Mouse (Mus musculus): Measurements from ENCODE around the gene Rnf144b.

Gene Rnf144b

DNA sequence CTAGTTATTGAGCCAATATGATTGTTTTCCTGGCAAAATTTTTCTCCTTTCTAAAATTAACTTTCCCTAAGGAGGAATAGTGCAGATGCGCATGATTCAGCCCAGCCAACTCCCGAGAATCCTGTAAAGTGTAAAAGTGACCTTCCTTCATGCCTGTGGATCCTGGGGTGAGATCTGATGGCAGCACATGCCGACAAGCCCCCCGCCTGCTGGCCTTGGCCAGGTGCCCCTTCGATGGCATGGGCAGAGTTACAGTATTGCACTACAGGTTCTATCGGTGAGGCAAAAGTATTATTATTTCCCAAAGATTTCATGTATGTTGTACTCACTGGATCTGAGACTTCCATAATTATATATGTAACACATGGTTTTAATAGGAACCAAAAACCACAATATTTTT lies 2.5 kb downstream of the Rnf144b start:
- DNase-seq (ENCODE audit: low read depth) = no peak

DNA sequence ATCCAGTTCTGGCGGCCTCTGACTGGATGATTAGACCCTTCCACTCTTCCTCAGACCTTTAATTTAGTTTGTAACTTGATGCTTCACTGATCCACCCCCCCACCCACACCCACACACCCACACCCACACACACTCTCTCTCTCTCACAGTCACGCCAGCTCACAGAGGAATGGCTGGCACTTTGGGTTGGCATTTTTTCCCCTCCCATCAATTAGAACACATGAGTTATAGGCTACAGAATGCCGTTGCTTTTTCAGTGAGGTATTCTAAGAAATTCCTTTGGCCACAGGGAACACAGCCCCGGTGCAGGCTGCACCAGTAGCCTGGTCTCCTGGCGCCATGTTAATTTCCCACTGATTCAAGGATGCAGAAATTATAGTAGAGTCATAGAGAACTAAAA lies 3.1 kb downstream of the Rnf144b start:
- no peak for DNase-seq (ENCODE audit: low read depth)

DNA sequence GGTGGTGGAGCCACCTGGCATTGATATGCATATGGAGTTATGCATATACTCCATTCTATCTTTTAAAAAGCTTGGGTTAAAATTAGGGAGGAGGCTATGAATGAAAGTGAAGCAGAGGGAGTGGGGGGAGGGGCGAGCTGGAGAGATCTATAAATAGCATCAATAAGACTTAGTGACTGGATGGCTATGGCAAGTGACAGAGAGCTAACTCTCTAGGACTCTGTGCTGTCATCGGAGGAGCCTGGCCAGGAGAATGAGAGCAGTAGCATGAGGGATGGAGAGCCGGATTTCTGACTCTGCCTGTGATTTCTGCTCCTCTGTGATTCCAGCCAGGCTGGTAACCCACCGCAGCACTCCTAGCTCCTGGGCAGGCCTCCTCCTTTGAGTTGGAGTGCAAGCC lies 6.6 kb downstream of the Rnf144b start:
- no peak for DNase-seq (ENCODE audit: low read depth)

DNA sequence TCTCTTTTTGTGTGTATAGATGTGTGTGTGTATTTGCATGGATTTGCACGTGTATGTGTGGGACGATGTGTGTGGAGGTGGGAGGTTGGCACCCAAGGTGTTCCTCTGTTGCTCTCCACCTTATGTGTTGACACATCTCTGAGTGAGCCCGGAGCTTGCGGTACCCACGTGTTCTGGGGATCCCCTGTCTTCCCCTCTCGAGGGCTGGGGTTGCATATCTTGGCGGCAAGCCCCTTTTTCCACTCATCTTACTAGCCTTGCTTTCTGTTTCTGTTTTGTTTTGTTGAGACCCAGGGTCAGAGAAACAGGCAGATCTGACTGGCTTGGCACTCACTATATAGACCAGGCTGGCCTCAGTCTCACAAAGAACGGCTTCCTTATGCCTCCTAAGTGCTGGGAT lies 10.6 kb downstream of the Rnf144b start:
- no peak for DNase-seq (ENCODE audit: low read depth)

DNA sequence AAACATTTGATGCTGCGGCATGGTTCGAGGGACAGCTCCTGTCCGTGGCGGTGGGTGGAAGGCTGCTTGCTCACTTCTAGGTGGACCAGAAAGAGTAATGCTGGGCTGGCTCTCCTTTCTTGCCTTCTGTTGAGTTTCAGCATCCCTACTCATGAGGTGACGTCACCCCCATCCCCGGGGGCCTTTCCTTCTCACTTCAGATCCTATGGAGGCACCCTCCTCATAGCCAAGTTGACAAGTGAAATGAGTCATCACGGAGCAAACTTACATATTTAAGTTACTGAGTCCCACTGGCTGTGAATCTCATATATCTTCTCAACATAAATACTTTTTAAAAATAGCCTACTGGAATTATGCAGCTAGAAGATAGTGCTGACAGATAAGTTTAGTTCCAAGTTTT lies 12.4 kb downstream of the Rnf144b start:
- DNase-seq (ENCODE audit: low read depth) = no peak

DNA sequence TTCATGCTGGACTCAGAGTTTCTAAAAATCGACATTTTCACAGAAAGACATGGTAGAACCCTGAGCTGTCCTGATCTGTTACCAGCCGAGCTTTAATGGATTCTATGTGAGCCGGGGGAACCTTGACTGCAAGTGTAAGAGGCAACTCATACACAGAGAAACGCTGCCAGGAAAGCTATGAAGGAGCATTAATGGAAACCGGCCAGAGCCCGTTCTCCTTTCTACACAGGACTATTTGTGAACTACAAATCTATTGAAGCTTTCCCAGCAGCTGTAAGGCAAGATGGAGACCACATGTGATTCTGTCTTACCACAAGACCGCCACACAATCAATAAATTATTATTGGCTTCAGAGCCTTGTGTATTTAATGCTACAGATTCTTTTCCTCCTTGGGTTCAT lies 13.3 kb downstream of the Rnf144b start:
- no peak for DNase-seq (ENCODE audit: low read depth)

DNA sequence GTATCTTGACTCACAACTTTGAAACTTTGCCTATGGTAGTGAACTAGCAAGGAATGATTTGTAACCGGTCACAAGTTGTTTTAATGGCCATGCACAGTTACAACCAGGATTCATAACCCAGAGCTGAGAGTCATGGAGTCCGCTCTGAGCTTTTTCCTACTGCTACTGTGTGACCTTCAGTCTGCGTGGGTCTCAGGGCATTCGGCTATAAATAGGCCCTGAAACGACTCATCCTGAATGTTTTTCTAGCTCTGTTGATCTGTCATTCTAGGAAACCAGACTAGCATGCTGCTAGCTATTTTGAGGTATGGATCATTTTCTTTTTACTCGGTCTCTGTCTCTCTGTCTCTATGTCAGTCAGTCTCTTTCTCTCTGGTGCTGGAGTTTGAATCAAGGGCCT lies 20.3 kb downstream of the Rnf144b start:
- no peak for DNase-seq (ENCODE audit: low read depth)

DNA sequence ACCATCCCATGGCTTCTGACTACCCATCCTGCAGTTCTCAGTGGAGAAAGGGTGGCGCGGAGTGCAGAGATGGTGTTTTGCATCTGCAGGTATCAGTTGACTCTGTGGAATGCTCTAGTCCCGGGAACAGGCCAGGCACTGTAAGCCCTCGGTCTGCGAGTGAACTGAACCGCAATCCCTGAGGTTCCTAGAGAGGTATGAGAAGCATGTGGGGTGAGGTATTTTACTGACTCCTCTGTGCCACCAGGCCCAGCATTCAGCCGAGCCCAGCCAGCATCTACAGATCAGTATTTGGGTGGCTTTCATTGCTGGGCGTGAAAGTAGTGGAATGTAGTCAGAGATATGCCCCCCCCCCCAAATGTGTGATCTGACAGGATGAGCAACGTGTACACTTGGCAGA lies 23.5 kb downstream of the Rnf144b start:
- no peak for DNase-seq (ENCODE audit: low read depth)

DNA sequence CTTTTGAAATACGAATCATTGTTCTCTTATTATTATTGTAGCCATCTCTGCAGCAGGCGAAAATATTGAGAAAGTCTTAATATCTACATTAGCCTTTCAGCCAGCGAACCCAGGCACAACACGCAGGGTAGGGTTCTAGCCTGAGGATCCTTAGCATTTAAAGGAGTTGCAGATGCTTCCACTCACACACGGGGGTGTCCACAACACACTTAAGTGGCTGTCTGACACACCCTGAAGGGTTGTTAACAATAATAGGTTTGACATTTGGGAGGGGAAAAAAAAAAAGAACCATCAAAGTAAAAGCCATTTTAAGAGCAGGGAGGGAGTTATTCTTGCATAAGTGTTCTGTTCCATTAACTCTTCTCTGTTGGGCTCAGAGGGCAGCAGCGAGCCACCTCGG lies 23.9 kb downstream of the Rnf144b start:
- no peak for DNase-seq (ENCODE audit: low read depth)

DNA sequence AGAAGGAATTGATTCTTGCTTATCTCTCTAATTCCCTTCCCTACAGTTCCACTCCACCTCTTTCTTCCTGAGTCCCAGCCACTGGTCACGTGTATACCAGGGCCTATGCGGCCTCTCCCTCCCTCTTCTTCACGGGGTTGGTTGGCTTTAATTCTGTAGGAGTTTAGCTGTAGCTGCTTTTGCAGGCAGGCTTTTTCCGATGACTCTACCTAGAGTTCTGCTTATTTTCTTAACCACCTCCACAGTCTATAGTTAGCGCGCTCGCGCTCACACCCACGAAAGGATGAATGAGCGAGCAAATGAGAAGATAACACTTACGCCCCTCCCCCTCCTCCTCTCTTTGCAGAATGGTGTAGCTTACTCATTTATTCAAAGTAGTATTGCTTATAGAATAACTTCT lies 26.1 kb downstream of the Rnf144b start:
- no peak for DNase-seq (ENCODE audit: low read depth)

DNA sequence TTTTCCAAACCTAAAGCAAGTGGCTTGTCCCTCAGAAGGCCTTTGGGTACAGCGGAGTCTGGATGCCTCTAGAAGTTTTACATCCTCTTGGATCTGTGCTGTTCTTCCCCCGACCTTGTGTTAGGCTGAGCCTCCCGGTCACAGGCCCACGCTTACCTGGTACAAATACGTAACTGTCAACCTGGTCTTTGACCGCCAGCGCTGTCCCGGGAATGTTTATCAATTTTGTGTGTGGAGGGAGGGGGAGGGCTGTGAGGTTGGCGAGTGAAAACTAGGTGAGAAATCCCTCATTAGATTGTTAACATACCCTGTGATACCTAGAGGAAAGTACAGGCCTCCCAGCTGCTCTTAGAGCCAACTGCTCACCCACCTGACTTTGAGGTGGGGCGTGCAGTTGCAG lies 27.5 kb downstream of the Rnf144b start:
- DNase-seq (ENCODE audit: low read depth) = no peak

DNA sequence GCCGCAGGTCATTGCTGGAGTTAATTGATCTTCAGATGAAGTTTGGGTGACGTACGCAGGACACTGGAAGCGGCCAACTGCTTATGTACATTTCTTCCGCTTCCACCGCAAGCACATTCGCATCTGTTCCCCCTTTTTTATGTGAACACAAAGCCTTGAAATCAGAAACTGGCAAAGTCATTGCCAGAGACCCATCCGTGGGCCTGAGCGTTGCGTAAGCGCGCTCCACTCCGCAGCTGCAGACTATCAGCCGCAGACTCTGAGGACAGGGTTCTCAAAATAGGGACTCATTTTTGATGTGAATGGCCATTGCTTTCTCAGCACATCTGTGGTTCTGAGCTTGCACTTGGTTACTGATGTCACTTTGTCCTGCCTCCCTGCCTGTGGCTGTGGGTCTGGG lies 28.6 kb downstream of the Rnf144b start:
- peak; percentile 4 for DNase-seq (ENCODE audit: low read depth)

DNA sequence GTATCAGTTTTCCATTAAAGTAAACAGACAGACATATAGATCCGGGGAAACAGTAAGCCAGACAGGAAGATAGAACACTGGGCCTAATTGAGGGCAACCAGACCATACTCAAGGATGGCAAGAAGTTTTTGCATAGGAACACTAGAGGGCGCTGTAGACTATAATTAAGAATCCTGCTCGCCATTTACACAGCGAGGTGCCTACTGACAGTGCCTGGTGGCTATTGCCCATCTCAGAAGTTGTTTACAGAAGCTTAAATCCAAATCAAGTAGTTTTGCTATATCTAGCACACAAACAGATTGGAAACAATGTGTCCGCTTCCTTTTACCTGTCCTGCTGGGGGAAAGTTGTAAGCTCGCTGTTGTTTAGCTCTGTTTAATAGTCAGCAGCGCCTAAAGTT lies 29.9 kb downstream of the Rnf144b start:
- peak; percentile 79 for DNase-seq (ENCODE audit: low read depth)

DNA sequence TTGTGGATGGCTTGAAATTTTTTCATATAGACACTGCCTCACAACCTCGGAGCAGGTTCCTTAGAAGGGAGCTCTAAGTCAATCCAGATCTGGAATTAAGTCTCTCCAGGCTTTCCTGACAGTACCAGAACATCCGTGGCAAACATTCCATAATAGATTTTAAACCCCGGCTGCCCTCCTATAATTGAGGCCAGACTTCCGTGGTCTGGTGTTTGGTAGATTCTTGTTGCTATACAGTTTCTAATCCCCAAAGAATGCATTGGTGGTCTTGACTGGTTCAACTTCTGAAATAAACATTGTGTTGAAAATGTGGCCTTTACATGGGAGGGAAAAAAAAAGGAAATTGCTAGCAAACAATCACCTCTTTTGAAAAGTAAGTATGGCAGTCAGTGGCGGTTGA lies 30.8 kb downstream of the Rnf144b start:
- DNase-seq (ENCODE audit: low read depth) = no peak

DNA sequence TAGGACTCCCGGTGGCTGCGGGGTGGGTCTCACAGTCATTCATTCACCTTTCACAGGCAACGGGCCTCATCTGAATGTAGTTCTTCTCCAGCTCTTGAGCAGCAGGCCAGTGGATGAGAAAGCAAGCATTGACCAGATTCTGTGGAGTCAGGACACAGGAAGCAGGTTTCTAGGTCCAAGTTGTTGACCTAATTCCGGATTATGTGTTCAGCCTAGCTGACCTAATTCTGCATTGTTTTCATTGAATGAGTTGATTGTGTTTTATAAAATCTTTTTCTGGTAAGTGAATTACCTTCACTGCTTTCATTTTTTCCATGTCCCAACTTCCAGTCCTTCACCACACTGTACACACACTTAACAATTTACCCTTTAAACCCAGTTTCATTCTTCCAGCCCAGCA lies 32.4 kb downstream of the Rnf144b start:
- no peak for DNase-seq (ENCODE audit: low read depth)

DNA sequence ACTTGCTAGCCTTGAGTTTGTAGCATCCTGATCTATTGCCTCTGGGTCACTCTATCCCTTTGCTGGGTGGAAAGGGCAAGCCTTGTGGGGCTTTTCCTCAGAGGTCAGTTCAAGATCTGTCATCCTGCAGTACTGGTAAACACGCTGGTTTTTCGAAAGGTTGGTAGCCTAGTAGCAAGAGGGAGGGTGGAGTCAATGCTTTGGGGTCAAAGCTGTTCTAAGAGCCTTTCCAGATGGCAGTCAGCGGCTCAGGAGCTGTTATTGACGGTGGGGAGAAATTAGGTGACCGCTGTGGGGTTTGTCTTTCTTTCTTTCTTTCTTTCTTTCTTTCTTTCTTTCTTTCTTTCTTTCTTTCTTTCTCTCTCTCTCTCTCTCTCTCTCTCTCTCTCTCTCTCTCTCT lies 34.4 kb downstream of the Rnf144b start:
- no peak for DNase-seq (ENCODE audit: low read depth)

DNA sequence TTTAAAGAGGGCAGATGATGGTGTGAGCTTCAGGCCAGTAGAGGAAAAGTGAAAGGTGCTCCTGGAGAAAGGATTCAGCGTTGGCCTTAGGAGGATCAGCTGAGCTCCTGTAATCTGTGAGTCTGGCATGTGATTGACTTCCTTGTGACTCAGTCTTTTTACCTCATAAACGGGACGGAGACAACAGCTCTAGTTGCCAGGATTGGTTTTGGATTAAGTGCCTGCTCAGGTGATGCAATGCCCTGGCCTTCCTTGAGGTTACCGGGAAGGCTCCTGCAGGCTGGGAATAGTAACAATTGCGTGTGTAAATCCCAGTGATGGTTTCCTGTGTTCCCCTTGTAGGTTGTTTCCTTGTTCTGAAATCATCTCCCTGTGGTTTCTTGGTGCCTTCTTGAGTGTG lies 39.5 kb downstream of the Rnf144b start:
- DNase-seq (ENCODE audit: low read depth) = no peak

DNA sequence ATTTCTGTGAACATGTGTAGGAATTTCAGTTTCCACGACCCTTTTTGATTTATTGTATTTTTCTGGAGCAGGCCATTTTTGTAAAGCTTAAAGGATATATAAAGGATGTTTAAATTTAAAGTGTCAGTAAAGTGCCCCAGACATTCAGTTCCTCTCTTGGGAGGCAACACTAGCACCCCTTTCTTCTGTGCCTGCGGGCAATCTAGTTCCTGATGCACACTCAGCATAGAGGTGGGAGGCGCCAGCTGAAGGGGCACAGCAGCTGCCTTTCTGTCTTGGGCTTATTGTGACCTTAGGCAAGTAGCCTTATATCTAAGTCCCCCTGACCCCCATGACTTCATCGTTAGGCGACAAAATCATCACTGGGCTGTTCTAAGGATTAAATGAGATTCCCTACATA lies 42.3 kb downstream of the Rnf144b start:
- DNase-seq (ENCODE audit: low read depth) = no peak

DNA sequence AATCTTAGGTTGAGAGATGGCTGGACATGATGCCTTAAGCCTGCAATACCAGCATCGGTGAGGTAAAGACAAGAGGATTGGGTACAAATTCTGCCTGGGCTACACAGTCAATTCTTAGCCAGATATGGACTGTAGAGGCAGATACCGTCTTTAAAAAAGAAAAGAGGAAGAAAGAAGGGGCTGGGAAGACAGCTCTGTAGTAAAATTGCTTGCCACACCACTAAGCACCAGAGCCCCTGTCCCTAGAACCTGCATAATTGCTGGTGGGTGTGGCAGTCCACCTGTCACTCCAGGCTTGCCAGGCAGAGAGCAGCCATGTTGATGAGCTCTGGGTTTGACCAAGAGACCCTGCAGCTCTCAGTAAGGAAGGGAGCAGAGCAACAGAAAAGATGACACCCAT lies 42.8 kb downstream of the Rnf144b start:
- DNase-seq (ENCODE audit: low read depth) = no peak

DNA sequence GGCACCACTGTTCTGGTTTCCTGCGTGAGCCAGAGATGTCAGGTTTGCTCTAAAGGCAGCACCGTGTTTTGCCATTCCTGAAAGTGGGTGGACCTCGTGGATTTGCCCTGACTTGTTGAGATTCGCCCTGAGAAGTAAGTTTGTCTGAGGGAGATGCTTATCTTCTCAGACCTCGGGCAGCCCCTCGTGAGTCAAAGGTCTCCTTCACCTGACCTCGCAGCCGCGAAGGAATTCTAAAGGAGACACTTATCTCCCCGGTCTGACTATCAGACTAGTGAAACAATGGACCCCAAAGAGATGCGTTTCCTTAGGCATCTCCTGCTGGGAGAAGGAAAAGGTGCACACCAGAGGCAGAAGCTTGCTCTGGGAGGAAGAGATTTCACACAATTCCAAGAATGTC lies 46.0 kb downstream of the Rnf144b start:
- DNase-seq (ENCODE audit: low read depth) = no peak

DNA sequence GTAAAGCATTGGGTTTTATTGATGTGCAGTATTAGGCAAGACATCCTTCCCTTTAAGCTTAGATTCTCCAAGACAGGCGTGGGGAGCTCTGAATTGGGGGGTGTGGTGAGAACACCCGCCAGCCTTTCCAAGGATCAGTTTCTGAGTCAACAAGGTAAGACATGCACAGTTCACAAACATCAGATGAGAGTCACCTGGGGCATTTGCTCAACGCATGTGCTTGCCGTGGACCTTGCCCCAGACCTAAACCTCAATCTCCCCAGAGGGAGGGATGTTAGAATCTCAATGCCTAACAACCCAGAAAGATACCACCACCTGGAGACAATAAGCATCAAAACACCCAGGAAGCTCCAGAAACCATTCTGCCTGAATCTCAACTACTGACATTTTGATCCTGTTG lies 47.6 kb downstream of the Rnf144b start:
- DNase-seq (ENCODE audit: low read depth) = no peak

DNA sequence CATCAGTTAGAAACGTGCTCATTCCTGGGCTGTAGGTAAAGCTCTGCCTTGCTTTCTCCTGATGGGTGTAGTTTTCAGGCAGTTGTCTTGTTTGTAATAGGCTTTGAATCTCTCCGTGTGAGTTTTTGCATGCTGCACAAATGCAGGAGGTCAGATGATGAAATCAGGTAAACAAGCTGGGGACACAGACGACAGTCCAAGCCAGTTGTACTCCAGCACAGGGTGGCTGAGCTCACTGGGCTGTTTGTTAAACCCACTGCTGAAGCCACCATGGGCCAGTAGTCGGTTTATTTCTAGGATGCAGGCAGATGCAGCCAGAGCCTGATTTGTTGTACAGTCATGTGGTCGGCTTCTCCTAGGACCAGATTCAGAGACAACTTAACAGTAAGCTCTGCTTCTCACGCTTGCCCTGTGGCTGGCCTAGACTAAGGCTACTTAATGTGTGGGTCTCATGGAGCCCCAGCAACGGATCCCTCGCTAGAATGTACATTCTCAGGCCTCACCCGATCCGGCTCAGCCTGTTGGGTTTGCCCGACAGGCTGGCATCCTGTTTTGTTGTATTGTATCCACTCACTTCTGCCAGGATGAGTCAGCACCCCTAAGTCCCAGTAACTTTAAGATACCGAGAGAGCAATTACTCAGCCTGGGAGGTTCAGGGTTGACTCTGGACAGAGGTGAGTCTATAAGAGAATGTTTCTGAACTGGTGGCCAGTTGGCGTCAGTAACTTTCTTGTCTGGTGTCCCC lies 48.5 kb downstream of the Rnf144b start:
- DNase-seq (ENCODE audit: low read depth) = peak; percentile 19

DNA sequence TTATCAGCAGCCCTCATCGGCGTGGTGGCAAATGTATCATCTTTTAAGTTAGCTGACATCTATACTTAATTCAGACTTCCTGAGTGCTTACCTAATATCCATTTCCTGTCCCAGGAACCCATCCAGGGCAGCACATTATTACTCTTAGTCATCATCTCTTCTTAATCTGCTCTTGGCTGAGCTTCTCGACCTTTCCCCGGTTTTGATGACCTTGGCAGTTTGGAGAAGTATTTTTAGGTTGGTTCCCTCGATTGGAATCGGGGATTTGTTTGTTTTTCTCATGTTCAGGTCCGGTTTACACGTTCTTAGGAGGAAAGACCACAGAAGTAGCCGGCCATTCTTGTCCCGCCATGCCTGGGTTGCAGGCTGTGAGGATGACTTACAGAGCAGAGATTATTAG lies 50.4 kb downstream of the Rnf144b start:
- DNase-seq (ENCODE audit: low read depth) = no peak

DNA sequence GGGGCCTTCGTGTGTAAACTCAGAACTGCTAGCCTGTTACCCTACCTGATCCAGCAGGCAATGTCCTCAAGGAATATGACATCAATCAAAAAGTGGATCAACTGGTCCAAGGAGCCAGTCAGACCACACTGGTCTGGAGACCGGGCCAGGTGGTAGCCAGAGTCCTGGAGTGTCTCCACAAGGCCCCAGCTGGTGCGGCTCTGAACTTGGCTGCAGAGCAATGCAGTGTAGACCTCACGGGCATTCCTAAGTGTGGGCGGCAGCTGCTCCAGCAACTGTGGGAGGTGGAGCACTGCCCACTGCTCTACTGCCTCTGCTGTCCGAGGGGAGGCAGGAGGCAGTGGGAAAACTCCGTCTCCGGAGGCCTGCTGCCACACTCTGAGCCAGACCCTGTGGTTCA lies 55.7 kb downstream of the Rnf144b start:
- DNase-seq (ENCODE audit: low read depth) = no peak

DNA sequence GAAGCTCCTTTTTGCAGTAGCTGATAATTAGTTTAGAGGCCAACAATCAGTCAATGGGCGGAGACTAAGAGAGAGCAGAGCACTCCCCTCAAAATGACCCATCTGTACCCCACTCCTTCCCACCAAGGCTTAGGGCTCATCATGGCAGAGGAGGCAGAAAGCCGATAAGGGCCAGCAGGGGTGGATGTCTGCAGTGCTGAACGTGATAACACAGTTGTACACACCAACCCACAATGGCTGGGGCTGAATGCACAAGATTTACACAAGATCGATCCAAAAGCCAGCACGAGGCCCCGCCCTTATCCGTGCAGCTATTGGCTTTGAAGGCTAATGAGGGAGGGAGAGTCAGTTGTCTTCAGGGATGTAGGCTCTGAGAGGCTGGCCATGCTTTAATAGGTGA lies 58.3 kb downstream of the Rnf144b start:
- no peak for DNase-seq (ENCODE audit: low read depth)

Measured in 416B (cell line).